Mouse (Mus musculus): ENCODE measurements at regions not wholly inside any gene's neighbourhood (a gene's known extent, or its start where the extent isn't known, plus 50 kb on each side); places are given as distances from the start of the nearest gene placed in this dataset.
"Not testable (repeated sequence)": the region's sequence is repeated elsewhere in the genome, so short reads cannot be mapped to it uniquely, and the experiment has no call there.

GRCm38 (mm10) chr13:3341416-3341815 is 196.4 kb upstream of the Gdi2 start:
- no peak for DNase-seq (ENCODE audit: low spot score)

- no peak for DNase-seq (ENCODE audit: low spot score)
Observed at GRCm38 (mm10) chr13:3343611-3344010, 194.3 kb upstream of the Gdi2 start.

DNA sequence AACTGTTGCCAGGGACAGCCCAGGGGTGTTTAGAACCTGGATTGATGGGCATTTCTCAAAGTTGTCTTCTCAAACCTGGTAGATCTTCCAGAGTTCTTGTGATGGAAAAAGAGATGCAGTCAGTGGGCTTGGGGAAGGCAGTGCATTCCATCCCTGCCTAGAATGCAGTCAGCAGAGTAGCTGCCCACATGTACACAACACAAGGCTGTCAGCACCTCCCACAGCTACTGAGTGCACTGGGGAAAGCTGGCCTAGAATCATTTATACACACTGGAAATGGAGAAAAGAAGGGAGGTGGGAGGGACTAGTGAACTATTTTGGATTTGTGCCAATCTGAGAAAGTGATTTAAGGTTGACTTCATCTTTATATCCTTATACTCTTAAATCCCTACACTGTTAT is 183.0 kb upstream of the Gdi2 start:
- DNase-seq (ENCODE audit: low spot score), result not testable (repeated sequence)

DNA sequence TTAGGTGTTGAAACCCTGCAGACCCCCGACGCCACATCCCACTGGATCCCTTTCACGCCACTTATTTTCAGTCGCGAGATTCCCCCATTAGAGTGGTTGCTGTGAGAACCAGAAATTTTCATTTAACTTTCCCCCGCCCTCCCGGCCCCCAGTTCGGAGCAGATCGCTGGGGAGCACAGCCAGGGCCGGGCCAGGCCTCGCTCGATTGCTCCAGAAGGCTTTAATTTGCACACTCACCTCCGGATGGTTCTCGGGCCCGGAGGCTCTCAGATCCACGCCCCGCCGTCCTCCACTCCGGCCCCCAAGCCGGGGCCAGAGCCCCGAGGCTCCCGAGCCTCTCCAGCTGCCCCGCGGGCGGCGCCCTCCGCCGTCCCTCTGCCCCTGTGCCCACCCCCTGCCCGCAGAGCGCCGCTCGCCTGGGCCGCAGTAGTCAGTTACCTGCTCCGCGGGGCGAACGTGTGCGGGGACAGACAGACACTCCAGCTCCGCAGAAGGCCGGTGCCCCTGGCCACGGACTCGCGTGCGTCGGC is 179.7 kb upstream of the Gdi2 start:
- no peak for DNase-seq (ENCODE audit: low spot score)

- DNase-seq (ENCODE audit: low spot score), result no peak
Observed at GRCm38 (mm10) chr13:3358996-3359750, 178.7 kb upstream of the Gdi2 start.

DNA sequence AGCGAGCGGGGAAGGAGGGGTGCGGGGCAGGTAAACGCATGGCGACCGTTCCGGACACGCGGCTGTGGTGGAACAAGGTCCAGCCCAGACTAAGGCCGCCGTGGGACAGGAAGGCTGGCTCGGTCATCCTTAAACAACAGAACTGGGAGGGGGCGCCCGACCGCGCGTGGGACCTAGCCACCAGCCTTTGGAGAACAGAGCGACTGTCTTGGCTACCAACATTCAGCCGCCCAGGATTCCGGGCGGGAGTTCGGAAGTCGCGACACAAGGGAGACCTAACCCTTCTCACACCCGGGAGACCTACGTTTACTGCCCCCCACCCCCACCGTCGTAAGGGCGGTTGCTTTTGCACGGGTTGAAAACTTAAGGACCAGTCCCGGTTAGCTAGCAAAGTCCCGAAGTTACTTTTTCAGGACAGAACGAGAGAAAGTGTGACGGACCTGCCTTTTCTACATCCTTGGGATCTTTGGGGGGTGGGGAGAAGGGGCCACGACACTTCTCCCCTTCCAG is 178.1 kb upstream of the Gdi2 start:
- DNase-seq (ENCODE audit: low spot score), result not testable (repeated sequence)

DNA sequence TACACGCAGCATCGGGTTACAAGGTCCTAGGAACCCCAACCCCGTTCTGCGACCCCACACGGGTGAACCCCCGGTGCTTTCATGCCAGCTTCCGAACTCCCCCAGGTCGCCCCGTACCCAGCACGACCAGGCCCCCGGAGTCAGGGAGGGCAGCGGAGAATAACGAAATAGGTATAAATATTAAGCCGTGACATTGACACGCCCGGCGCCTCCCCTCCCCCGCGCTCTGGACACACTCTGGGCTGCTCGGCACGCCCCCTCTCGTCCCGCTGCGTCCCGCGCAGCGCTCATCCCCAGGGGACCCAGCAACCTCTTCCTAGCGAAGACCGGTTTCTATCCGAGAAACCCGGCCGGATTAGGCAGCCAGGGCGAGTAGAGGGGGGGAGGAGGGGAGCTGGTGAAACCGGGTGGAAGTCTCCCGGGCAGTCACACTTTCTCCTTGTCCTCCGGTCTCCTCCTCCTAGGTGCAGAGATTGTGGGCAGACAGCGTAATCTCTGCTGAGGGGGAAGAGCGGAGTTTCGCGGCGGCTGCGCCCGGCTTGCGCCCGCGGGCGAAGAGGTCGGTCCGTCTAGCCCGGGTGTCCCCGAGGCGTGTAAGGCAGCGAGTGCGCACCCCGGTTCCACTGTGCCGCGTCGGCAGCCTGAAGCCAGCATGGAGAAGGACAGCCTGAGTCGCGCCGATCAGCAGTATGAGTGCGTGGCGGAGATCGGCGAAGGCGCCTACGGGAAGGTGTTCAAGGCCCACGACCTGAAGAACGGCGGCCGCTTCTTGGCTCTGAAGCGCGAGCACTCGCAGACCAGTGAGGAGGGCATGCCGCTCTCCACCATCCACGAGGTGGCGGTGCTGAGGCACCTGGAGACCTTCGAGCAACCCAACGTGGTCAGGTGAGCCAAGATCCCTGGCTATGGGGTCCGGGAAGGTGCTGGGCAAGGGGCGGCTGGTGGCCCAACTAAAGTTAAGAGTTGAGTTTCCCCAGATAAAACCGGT is 177.1 kb upstream of the Gdi2 start:
- DNase-seq (ENCODE audit: low spot score), result no peak

- no peak for DNase-seq (ENCODE audit: low spot score)
Observed at GRCm38 (mm10) chr13:3372701-3373100, 165.2 kb upstream of the Gdi2 start.

DNA sequence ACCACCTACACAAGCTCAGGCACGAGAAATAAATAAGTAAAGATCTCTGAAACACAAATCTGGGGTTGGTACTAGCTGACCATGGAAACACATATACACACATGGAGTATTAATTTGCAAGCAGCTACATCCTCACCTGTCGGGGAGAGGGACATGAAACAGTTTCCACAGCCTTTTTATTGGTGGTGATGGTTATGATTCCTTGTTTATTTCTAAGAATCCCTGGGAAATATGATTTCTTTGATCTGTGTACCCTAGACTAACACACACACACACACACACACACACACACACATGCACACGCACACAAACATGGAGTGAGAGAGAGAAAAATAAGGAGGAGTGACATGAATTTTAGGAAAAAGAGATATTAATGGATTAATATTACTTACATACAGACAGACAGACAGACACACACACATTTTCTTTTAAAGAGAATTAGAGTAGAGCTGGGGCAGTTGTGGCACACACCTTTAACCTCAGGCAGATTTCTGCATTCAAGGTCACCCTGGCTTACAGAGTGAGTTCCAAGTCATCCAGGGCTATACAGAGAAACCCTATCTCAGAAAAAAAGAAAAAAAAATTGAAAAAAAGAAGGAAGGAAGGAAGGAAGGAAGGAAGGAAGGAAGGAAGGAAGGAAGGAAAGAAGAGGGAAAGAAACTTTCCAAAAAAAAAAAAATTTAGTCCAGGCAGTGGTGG is 164.2 kb upstream of the Gdi2 start:
- not testable (repeated sequence) for DNase-seq (ENCODE audit: low spot score)

- DNase-seq (ENCODE audit: low spot score), result no peak
Observed at GRCm38 (mm10) chr13:3374796-3375195, 163.1 kb upstream of the Gdi2 start.

- DNase-seq (ENCODE audit: low spot score), result not testable (repeated sequence)
Observed at GRCm38 (mm10) chr13:3377801-3378200, 160.1 kb upstream of the Gdi2 start.

- not testable (repeated sequence) for DNase-seq (ENCODE audit: low spot score)
Observed at GRCm38 (mm10) chr13:3405783-3406182, 132.1 kb upstream of the Gdi2 start.

GRCm38 (mm10) chr13:3406236-3407017 is 131.4 kb upstream of the Gdi2 start:
- peak; percentile 18 for DNase-seq (ENCODE audit: low spot score)

DNA sequence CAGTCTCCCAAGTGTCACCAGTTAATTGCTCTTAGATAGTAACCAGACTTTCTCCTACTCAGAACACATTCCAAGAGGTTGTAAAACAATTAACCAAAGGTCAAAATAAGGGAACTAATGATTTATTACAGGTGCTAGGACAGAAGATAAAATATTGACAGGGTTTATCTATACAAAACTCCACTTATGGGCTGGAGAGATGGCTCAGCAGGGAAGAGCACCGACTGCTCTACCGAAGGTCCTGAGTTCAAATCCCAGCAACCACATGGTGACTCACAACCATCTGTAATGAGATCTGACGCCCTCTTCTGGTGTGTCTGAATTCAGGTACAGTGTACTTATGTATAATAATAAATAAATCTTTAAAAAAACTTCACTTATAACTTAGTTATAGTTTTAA is 127.6 kb upstream of the Gdi2 start:
- not testable (repeated sequence) for DNase-seq (ENCODE audit: low spot score)

- DNase-seq (ENCODE audit: low spot score), result no peak
Observed at GRCm38 (mm10) chr13:3417026-3417425, 120.8 kb upstream of the Gdi2 start.

DNA sequence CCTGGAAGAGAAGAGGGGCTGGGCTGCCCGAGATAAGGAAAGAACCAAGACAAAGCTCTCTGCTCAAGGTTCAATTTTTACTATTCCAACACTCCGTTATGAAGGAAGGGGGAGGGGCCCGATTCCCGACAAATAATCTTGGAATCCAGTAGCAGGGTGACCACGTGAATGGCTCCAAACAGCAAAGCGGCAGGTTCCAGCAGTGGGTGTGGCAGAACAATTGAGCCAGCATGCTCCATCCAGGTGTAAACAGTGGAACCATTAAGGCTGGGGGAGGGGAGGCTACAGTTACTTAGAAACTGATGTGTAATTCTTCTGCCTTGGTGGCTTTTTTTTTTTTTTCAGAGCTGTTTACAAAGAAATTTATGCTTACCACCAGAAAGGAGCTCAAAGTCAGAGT is 82.5 kb upstream of the Gdi2 start:
- DNase-seq (ENCODE audit: low spot score), result not testable (repeated sequence)

GRCm38 (mm10) chr13:3476884-3477283 is 61.0 kb upstream of the Gdi2 start:
- no peak for DNase-seq (ENCODE audit: low spot score)

- DNase-seq (ENCODE audit: low spot score), result peak; percentile 63
Observed at GRCm38 (mm10) chr13:3477997-3478728, 59.7 kb upstream of the Gdi2 start.
